Mouse (Mus musculus): ENCODE measurements around the gene Glyr1.

The Glyr1 gene

GRCm38 (mm10) chr16:5011285-5011684, 38.4 kb downstream of the Glyr1 start:
- no peak for DNase-seq (ENCODE audit: low spot score)

GRCm38 (mm10) chr16:5010371-5010935, 39.2 kb downstream of the Glyr1 start:
- DNase-seq (ENCODE audit: low spot score): no peak

GRCm38 (mm10) chr16:5008076-5008475, 41.6 kb downstream of the Glyr1 start:
- DNase-seq (ENCODE audit: low spot score): no peak

- DNase-seq (ENCODE audit: low spot score): no peak
Measured at GRCm38 (mm10) chr16:5007492-5007891, 42.2 kb downstream of the Glyr1 start.

GRCm38 (mm10) chr16:5007067-5007466, 42.6 kb downstream of the Glyr1 start, which contains the start of gene Smim22:
Gene Smim22, plus strand, starts transcription at chr16:5007288.
- DNase-seq (ENCODE audit: low spot score): peak; percentile 38

GRCm38 (mm10) chr16:5000611-5001010, 49.1 kb downstream of the Glyr1 start:
- DNase-seq (ENCODE audit: low spot score): no peak

- no peak for DNase-seq (ENCODE audit: low spot score)
Measured at GRCm38 (mm10) chr16:4998984-4999383, 50.7 kb downstream of the Glyr1 start.

- DNase-seq (ENCODE audit: low spot score): peak; percentile 37
Measured at GRCm38 (mm10) chr16:4997553-4997952, 52.1 kb downstream of the Glyr1 start, which contains the start of gene Sept12. Gene Sept12, minus strand, starts transcription at chr16:4997852.

- no peak for DNase-seq (ENCODE audit: low spot score)
Measured at GRCm38 (mm10) chr16:4993276-4993675, 56.4 kb downstream of the Glyr1 start.

GRCm38 (mm10) chr16:4984717-4985116, 64.9 kb downstream of the Glyr1 start:
- DNase-seq (ENCODE audit: low spot score): no peak

GRCm38 (mm10) chr16:4979755-4980380, 69.8 kb downstream of the Glyr1 start:
- DNase-seq (ENCODE audit: low spot score): no peak

- DNase-seq (ENCODE audit: low spot score): no peak
Measured at GRCm38 (mm10) chr16:4978275-4979051, 71.2 kb downstream of the Glyr1 start.

- DNase-seq (ENCODE audit: low spot score): no peak
Measured at GRCm38 (mm10) chr16:4976180-4976579, 73.5 kb downstream of the Glyr1 start.

- DNase-seq (ENCODE audit: low spot score): no peak
Measured at GRCm38 (mm10) chr16:4974521-4974920, 75.1 kb downstream of the Glyr1 start.

- no peak for DNase-seq (ENCODE audit: low spot score)
Measured at GRCm38 (mm10) chr16:4971626-4972025, 78.0 kb downstream of the Glyr1 start.

GRCm38 (mm10) chr16:4969055-4969843, 80.4 kb downstream of the Glyr1 start:
- DNase-seq (ENCODE audit: low spot score): no peak

GRCm38 (mm10) chr16:4968426-4968825, 81.2 kb downstream of the Glyr1 start:
- no peak for DNase-seq (ENCODE audit: low spot score)

GRCm38 (mm10) chr16:4965392-4966129, 84.1 kb downstream of the Glyr1 start:
- no peak for DNase-seq (ENCODE audit: low spot score)

GRCm38 (mm10) chr16:4964731-4965391, 84.8 kb downstream of the Glyr1 start:
- DNase-seq (ENCODE audit: low spot score): no peak
